Mouse (Mus musculus): Measurements from ENCODE around the gene Tspo. TPM values are rescaled to one million over a fixed set of nuclear protein-coding genes. Genes with fewer than 3 reads are reported as not detected.

Gene Tspo
- total RNA-seq, 1 experiment from 2014 or later = 344 TPM

DNA sequence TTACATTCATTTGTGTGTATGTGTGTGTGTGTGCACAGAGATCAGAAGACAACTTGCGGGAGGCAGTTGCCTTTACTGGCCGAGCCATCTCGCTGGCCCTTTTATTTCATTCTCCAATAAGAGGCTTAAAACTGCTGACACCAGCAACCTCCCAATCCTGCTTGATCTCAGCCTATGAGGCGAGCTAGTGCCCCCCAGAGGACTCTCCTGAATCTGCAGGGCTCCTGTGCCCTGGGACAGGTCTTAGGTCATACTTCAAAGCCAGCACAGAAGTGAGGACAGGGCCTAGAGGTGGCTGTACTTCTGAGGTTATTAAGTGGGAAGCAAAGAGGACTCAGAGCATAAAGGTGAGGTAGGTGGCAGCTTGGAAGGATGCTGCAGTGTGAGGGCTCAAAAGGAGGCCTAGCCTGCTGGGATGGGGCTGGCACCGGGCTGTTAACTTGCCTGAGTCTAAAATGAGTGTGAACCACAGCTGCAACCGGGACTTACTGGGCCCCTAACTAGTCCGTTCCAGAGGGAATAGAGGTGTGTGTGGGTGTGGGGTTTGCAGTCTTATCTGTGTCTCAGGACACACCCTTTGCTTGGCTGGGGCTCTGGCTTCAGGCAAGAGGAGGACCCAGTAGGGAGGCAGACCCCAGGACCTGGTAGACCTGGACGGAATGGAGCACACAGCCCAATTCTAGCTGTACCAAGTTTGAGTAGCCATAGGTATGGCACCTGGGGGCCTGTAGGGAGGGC is 20.2 kb downstream of the Tspo start:
- DNase-seq = peak; percentile 84

DNA sequence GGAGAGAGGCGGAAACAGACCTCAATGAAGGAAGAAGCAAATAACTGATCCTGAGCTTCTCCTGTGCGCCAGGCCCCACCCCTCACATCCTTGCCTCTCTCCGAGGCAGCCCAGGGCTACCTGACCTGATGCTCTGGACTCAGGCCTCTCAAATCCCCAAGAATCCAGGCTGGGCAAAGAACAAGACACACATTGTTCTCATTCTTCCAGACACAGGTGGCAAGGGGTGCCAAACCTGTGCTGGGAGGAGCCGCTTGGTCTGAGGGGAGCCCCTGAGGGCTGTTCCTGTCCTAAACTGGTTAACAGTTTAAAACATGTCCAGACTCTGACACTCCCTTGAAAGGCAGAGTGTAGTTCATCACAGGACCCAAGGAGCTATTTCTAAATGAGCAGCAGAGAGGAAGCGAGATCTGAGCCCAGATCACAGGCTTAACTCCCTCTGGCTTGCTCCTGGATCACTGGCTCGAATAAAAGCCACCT is 21.4 kb downstream of the Tspo start:
- no peak for DNase-seq

DNA sequence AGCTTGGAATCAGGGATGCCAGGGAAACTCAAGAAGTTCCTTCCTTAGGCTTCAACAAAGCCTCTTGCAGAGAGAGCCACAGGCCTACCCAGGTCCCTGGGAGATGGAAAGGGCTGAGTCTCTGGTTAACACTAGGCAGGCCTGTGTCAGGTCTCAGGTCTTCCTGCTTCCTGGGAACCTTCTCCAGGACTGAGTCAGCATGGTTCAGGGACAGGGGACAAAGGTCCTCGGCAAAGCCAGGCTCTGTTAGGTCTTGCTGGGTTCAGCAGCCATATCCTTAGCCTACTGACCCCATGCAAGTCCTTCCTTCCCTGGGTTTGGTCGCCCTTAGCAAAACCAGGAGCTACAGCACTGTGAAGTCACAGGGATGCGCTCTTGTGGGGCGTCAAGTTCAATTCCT is 27.4 kb downstream of the Tspo start:
- no peak for DNase-seq

DNA sequence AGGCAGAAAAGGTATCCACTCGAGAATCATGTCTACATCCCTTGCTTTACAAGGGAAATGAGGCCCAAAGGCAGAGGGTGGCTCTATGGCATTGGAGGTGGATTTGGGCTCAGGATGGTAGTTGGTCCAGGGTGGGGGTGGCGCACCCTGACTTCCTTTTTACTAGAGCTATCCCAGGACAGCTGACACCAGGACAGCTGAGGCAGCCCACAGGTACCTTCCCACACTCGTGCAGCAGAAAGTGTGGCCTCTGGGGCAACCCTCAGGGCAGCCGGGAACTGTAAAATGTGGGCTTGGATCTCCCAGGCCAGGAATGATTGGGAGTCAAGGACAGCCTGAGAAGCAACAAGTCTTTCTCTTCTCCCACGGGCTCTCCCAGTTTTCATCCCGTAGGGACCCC is 28.4 kb downstream of the Tspo start:
- DNase-seq = no peak

DNA sequence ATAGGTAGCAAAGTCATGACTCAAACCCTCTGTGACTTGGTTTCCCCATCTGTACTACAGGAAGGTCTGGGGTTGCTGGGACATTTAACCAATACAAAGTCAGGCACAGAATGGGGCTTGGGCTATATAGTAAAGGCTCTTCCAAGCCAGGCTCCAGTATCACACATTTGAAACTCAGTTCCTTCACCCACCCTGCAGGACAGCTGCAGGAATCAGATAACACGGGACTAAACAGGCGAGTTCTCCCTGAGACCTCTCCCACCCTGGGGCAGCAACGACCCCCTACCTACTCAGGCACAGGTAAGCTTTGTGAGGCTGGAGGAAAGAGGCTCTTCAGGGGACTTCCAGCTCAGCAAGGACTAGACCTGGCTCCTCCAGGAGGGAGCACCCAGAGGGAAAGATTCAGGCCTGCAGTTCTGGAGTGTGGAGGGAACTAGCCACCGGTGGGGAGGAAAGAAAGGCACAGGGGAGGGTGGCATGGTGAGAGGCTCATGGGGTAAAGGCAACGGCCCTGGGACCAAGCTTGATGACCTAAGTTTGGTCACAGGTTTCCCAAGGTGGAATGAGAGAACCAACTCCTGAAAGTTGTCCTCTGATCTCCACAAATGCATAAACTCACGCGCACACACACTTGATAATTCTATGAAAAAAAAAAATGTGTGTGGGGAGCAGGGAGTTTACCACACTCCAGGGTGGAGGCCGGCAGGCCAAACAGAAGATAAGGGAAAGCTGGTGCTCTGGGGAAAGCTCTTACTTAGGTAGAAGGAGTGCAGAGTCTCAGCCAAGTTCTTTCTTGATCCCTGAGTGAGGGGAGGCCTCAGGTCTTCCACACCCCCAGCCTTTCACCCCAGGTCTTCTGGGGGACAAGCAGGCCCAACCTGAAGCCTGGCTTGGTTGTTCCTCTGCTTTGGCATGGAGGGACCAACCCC is 29.1 kb downstream of the Tspo start:
- no peak for DNase-seq

DNA sequence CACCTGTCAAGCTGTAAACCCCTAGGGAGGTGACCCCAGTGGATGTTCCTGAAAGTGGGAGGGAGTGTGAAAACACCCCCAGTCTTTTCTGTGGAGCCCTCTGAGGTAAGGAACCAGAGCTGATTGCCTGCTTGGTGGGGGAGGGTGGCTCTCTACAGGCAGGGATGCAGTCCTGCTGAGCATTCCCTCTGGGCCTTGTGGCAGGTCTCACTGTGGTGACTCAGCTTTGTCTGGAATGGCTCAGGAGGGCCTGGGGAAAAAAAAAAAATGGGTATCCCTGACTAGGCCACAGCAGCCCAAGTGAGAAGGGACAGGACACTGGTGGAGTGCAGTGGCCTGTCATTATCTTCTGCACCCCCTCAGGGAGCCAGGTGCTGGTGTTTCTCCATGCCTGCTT is 29.8 kb downstream of the Tspo start:
- peak; percentile 69 for DNase-seq

DNA sequence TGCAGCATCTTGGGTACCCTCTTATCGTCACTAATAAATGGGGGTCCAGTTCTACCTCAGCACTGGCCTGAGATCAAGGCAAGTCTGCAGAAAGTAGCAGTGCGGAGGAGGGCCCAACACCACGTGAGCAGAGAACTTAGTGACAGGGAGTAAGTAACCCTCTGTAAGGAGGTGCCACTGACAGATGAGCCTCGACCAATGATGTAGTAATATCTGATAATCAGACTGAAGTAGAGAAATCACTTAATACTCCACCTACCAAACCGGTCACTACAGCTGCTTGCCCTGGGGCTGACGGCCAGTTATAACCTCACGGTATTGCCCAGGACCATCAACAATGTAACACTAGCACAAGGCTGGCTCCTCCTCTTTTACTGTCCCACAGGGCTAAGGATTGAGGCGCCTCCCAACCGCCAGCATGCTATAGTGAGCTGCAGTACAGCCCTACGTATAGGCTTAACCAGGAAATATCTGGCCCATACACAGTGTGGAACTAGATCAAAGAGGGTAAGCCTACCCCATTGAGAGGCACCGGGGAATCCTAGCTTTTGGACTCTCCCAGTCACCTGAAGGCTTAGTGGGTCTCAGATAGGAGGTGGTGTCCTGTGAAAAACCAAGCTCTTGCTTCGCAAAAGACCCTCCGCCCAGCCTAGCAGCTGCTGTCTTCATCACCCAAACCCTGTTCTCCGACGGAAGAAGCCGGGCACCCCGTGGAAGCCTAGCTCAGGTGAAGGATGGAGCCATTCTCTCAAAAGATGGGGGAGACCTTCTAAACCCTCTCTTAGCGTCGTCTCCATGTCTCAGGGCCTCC is 30.5 kb downstream of the Tspo start:
- DNase-seq = no peak

DNA sequence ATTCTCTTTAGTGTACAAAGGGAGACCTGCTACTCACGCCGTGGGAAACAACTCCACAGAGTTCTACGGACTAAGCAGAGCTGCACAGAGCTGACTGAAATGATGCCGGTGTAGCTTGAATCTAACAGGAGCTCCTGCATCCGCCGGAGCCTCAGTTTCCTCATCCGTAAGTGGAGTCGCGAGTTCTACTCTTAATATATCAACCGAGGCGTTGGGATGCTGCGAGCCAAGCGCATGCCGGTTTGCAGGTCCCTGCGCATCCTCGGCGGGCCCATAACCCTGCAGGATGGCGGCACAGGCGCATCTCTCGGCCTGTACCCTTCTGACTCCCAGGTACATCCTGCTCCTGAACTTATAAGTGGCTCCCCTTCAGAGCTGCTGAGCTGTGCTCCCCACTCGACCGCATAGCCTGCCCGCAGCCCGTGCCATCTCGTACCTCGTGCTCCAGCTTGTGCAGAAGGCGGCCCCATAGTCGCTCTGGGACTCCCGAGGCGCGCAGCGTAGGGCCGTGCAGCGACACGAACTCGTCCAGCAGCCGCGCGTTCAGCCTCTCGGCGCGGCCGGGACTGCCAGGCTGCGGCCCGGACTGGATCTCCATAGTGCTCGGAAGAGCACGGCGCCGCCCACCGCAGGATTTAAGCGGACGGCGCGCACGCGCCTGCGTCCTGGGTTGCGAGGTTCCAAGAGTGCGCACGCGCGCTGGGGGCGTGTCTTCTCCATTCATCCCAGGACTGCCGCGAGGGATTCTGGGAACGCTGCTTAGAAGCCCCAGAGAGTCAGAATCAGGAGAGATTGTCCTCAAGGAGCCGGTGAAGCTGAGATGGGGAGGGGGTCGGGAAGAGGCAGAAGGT is 31.3 kb downstream of the Tspo start, which contains the start of gene Ttll12:
TSS of gene Ttll12 (minus strand) at position 645 of the 851 bp plus-strand sequence.
- DNase-seq = peak; percentile 97

DNA sequence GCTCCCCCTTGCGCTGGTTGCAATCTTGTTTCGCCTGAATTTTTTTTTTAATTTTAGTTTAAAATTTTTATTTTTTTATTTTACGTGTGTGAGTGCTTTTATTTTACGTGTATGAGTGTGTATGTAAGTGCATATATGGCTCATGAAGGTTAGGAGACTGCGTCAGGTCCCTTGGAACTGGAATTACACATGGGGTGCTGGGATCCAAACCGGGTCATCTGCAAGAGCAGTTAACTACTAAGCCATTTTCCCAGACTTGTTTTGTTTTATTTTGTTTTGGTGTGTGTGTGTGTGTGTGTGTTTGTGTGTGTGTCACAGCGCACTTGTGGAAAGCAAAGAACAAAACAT is 31.9 kb downstream of the Tspo start:
- DNase-seq = no peak

DNA sequence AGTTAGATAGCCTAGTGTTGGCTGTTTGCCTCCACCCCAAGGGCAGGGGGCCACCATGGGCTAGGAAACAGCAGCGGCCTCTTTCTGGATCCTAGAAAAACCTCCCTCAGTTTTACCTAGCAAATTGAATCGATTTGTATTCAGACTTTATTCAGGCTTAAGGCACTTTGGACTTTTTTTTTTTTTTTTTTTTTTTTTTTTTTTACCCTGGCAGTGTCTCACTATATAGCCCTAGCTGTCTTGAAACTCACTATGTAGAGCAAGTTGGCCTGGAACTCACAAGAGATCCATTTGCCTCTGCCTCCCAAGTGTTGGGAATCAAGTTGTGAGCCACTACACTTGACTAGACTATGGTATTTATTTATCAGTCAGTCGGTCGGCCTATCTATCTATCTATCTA is 33.4 kb downstream of the Tspo start:
- DNase-seq = no peak

DNA sequence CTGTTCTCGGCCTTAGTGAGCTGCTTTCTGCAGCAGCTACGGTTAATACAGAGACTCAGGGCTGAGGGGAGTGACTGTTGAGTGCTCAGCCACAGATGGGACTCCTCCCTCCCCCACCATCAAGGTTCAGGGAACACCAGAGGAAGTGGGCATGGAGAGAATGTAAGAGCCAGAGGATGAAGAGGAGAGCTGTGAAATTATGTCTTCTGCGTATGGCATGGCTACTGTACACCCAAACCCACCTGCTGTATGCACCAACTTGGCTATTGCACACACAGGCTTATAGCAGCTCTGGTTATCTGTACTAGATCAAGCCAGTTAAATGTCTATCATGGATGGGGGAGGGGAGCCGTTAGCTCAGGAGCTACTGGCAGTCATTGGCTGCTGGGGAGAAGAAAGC is 37.8 kb downstream of the Tspo start:
- no peak for DNase-seq

DNA sequence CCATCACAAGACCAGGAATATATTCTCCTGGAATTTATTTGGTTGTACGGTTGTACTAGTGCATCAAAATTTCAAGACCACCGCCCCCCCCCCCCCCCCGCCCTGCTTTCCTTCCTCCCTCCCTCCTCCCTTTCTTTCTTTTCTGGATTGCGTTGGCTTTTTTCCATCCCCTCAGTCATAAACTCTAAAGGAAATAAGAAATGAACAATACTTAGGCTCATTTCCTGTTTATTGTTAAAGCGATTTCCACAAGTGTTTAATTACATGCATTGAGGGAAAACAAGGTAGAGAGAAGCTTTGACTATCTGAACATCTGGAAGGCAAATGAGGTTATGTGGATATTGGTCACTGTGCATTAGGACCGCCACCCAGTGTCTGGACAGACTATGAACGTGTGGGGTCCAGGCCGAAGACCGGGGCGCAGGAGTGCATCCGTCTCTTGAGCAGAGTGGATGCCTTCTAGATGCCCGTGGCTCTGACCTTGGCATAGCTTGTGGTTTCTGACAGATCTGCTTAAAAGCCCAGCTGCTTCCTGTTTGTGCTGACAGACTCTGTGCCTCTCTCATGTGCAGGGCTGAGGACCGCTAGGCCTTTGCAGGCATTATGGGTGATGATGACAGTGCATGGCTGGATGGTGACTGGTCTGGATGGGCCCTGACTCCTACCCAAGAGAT is 39.1 kb downstream of the Tspo start:
- peak; percentile 71 for DNase-seq

DNA sequence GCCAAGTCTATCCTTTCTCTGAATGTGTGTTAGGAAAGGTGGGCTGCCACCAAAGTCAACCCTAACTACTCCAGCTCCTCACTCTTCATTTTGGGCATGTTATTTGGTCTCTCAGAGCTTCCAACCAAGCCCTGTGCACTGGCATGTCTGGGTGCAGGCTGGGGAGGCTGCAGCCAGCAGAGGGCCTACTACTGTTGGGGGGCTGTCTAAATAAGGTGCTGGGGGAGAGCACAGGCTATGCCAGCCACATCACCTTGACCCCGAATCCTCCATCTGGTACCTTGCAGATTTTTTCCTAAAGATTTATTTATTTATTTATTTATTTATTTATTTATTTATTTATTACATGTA is 39.6 kb downstream of the Tspo start:
- no peak for DNase-seq

DNA sequence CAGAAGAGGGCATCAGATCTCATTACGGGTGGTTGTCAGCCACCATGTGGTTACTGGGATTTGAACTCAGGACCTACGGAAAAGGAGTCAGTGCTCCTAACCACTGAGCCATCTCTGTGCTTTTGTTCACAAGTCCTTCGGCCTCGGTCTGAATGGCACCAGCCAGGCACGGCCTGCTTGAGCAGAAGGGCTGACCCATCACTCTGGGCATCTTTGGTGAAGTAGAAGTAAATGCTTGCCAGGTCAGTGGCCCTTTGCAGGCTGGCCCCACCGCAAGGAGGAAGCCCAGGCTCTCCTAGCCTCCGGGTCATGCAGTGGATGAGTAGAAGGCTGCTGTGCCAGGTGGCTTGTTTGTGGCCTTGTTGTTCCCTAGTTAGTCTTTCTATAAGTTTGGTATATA is 40.0 kb downstream of the Tspo start:
- DNase-seq = no peak

DNA sequence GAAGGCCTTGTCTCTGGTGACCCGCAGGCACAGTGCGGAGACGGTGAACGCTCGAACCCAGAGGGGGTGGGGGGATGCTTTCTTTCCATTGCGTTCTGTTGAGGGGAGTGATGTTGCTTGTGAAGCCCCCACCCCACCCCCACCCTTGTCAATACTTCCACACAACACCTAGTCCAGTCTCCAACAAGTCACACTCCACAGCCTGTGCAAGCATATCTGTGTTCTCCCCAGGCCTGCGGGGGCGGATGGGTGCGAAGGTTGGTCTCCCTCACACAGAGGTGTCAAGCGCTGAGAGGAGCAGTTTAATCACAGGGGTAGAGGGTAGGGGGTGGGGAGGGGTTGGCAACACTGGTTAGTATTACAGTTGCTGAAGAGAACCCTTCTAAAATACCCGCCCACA is 42.8 kb downstream of the Tspo start:
- no peak for DNase-seq

DNA sequence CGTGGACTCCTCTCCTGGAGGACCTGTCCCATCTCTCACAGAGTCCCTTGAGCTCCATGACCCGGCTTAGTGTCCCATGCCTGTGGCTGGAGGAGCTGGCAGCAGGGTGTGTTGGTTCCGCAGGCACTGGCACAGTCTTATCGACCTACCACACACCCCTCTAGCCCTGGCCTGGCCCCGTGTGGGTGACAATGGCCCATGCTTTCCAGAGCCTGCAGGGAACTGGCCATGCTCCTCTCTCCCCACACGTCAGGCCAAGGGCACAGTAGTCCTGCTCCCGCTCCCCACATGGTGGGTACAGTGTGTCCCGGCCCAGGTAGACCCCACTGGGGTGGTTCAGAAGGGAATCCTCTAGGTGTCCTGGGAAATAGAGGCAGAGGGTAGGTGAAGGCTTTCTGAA is 43.3 kb downstream of the Tspo start:
- no peak for DNase-seq

DNA sequence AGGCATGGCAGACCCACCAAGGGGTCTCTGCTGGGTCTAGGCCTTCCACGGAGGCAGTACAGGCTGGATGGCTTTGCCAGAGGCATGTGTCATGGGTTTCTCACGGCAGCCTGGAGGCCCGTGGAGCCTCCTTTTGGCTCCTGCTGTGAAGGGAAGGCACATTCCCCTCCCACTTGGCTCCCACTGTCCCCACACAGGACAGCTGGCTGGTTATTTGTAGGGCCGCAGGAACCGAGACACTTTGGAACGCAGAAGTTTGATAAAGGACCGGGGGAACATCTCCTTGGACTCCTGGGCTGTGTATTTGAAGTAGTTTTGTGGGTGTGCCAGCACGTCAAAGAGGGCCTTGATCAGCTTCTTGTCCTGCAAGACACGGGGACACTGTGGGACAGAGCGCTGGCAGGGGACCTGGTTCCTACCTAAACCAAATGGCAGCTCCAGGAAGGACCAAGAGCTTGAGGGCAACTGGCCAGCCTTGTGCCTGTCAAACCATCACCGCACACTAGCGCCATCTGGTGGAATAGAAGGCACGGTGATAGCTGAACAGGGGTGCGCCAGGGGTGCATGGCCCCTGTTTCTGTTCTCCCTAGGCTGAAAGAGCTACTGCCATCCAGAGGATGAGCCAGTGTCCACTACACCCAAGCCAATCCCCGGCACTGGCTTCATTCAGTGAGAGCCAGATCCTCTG is 43.9 kb downstream of the Tspo start:
- peak; percentile 88 for DNase-seq

DNA sequence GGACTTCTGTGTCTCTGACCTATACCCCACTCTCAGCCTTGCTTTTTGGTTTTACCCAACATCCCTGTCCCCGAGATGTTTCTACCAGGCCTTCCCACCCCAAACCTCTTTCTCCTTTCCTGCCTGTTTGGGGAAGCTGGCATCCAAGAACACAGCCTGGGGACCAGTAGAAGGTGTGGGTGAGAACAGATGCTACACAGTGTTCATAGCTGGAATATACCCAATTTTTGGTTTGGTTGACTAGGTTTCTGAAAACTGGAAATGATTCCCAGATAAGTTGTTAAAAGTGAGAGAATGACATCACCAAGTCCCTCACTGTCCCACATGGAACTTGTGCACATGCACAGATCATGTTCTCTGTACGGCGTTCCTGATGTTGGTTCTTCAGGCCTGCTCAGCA is 51.9 kb downstream of the Tspo start:
- no peak for DNase-seq

All from adrenal gland, postnatal 14 days (tissue).